Mouse (Mus musculus): Measurements from ENCODE around the gene Atp1a1.

- no peak for TF ChIP-seq CTCF (IDR thresholded peaks at IDR 0.05; ENCODE audit: low read depth, low read length)
- TF ChIP-seq POLR2A (IDR thresholded peaks at IDR 0.05; ENCODE audit: extremely low read depth, insufficient read depth, low read length), result no peak
Observed at GRCm38 (mm10) chr3:101530928-101531327, 73.6 kb downstream of the Atp1a1 start.

Measured in liver, adult 2 months (tissue).